15 mouse cellular contexts compared by ENCODE assay signal in the genomic region with DNA sequence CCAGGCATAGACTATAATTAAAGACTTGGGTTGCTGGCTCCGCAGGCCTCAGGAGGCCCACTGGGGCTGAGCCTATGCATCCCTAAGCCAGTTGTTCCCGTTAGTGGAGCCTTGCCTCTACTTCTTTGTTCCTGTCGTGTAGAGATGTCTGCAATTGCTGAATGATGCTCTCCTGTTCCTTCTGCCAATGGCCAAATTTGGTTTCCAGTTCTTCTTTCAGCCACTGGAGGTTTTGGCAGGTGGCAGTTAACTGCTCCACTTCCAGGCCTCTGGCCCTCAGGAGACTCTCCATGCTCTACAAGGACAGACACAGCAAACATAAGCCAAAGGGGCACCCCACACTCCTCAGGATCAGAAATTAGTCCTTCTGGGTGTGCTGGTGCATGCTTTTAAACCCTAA.
"Had no signal": no experiment of that assay in that cellular context is flagged by ENCODE, and none has a peak within 500 bp of the region (broad histone marks: within the 10 kb centered on the region; RNA-seq: fewer than 3 reads in every experiment).

No protein-coding gene starts in this region.

- H3K4me3 ChIP-seq: neural tube, embryonic 15.5 days; stomach, embryonic 15.5 days had no signal

- H3K27me3 ChIP-seq: neural tube, embryonic 15.5 days; stomach, embryonic 15.5 days had no signal

- H3K27ac ChIP-seq: neural tube, embryonic 15.5 days; stomach, embryonic 15.5 days; stomach, postnatal 0 days had no signal

- DNase-seq: retina, postnatal 1 day; right cerebral cortex, adult 18-20 months; right cerebral cortex, postnatal 14 days; right cerebral cortex, postnatal 25 days; right cerebral cortex, postnatal 4 days; spleen, adult 18-20 months; thymus, adult 18-20 months; thymus, adult 2 months; thymus, postnatal 14 days; thymus, postnatal 25 days; thymus, postnatal 36 days; thymus, postnatal 4 days had no signal

- H3K4me1 ChIP-seq: neural tube, embryonic 15.5 days; stomach, embryonic 15.5 days had no signal

- H3K4me2 ChIP-seq: neural tube, embryonic 15.5 days; stomach, embryonic 15.5 days had no signal

- H3K9me3 ChIP-seq: neural tube, embryonic 15.5 days; stomach, embryonic 15.5 days had no signal

- H3K9ac ChIP-seq: neural tube, embryonic 15.5 days; stomach, embryonic 15.5 days had no signal
